Mouse (Mus musculus): ENCODE data around the gene Cdip1. TPM values are rescaled to one million over a fixed set of nuclear protein-coding genes. Genes with fewer than 3 reads are reported as not detected.

The Cdip1 gene
- total RNA-seq (2012; rRNA removed), result 28.0 and 28.7 TPM in 2 replicates
- total RNA-seq (2014; rRNA removed), result 20.0 and 22.3 TPM in 2 replicates
- polyA plus RNA-seq (2012; ENCODE audit: insufficient read length, low read depth), result 18.5 and 22.2 TPM in 2 replicates

- peaks cover 6 to 33% of the 10 kb centered on the region in 2 experiments for H3K4me1 ChIP-seq (ENCODE audit: control insufficient read depth in 1 of 2, insufficient read depth in 2 of 2)
- H3K36me3 ChIP-seq (replicated peaks in 1 of 2; ENCODE audit: control insufficient read depth in 1 of 2, insufficient read depth in 1 of 2, low read length in 1 of 2), result peaks cover 0 to 19% of the 10 kb centered on the region in 2 experiments
- no peaks in the 10 kb centered on the region for H3K27me3 ChIP-seq (replicated peaks)
- peak within 1 kb of the TSS; percentile 61 for H3K9ac ChIP-seq (ENCODE audit: insufficient read depth, low read depth)
- dilution Hi-C loops (cut with MboI; ENCODE audit: extremely low pct_ligation_motif_present, extremely low pct_unique_long_range_greater_than_20kb, low sequenced_read_pairs) (no loop called here), in situ Hi-C loops (cut with MboI; ENCODE audit: low pct_ligation_motif_present, low pct_unique_long_range_greater_than_20kb, low sequenced_read_pairs) (no loop called here)
- peaks cover 25% of the 10 kb centered on the region for H3K79me2 ChIP-seq (replicated peaks; ENCODE audit: control insufficient read depth, extremely low read depth, insufficient read depth, poor library complexity, severe bottlenecking)
- H3K9me3 ChIP-seq (replicated peaks; ENCODE audit: low read length), result no peaks in the 10 kb centered on the region
- peak within 1 kb of the TSS; percentile 100 for H3K4me2 ChIP-seq (ENCODE audit: insufficient read depth, low read depth, poor library complexity, severe bottlenecking)
- DNase-seq (ENCODE audit: extremely low read depth), result peak; percentile 96
- peak within 1 kb of the TSS; percentile 65 to 76 (median 69) for H3K4me3 ChIP-seq (replicated peaks in 1 of 3; ENCODE audit: low read depth in 2 of 3, low read length in 2 of 3, poor library complexity in 1 of 3)
- H3K27ac ChIP-seq (ENCODE audit: insufficient read depth, low read depth), result peak within 1 kb of the TSS; percentile 74
- 0 out of 2 replicates have a peak, but pooled peaks have one; percentile 18 for TF ChIP-seq MAFK (IDR thresholded peaks at IDR 0.05; ENCODE audit: insufficient replicate concordance, low read length)
- no peak for TF ChIP-seq CHD1 (IDR thresholded peaks at IDR 0.05; ENCODE audit: low read depth, low read length)
- no peak for TF ChIP-seq ZKSCAN1 (IDR thresholded peaks at IDR 0.05; ENCODE audit: borderline replicate concordance, low read depth, low read length)
- peak; percentile 64; the same call in 1 of the 2 replicates for TF ChIP-seq NELFE (IDR thresholded peaks at IDR 0.05; ENCODE audit: low read depth, low read length)
- peak; percentile 94 for TF ChIP-seq HCFC1 (IDR thresholded peaks at IDR 0.05; ENCODE audit: low read depth, low read length)
- 0 out of 2 replicates have a peak, but pooled peaks have one; percentile 44 for TF ChIP-seq MEF2A (IDR thresholded peaks at IDR 0.05; ENCODE audit: borderline replicate concordance, low read depth, low read length)
- 0 out of 2 replicates have a peak, but pooled peaks have one; percentile 20 for TF ChIP-seq TBP (conservative IDR thresholded peaks at IDR 0.05; ENCODE audit: low read depth, low read length)
- TF ChIP-seq ZMIZ1 (IDR thresholded peaks at IDR 0.05; ENCODE audit: low read depth, low read length), result peak; percentile 76
- no peak; the same call in 1 of the 2 replicates for TF ChIP-seq MYC (IDR thresholded peaks at IDR 0.05; ENCODE audit: low read depth, low read length)
- peak; percentile 74 for TF ChIP-seq BHLHE40 (IDR thresholded peaks at IDR 0.05; ENCODE audit: low read depth, low read length)
- peak; percentile 36; the same call in 1 of the 2 replicates for TF ChIP-seq ELF1 (IDR thresholded peaks at IDR 0.05; ENCODE audit: low read depth, low read length)
- TF ChIP-seq CHD2 (IDR thresholded peaks at IDR 0.05; ENCODE audit: low read length), result no peak
- no peak for TF ChIP-seq RCOR1 (conservative IDR thresholded peaks at IDR 0.05; ENCODE audit: low read depth, low read length)
- 0 out of 2 replicates have a peak, but pooled peaks have one; percentile 4 for TF ChIP-seq NRF1 (IDR thresholded peaks at IDR 0.05; ENCODE audit: low read depth, low read length)
- TF ChIP-seq ZNF384 (IDR thresholded peaks at IDR 0.05; ENCODE audit: low read depth, low read length), result 0 out of 2 replicates have a peak, but pooled peaks have one; percentile 13
- TF ChIP-seq USF2 (conservative IDR thresholded peaks at IDR 0.05; ENCODE audit: low read depth, low read length), result peak; percentile 66
- TF ChIP-seq JUND (conservative IDR thresholded peaks at IDR 0.05; ENCODE audit: low read depth, low read length), result no peak
- TF ChIP-seq KAT2A (IDR thresholded peaks at IDR 0.05; ENCODE audit: insufficient replicate concordance, low read length), result peak; percentile 85; the same call in 1 of the 2 replicates
- peak; percentile 63 for TF ChIP-seq IRF4 (IDR thresholded peaks at IDR 0.05; ENCODE audit: low read depth, low read length)
- TF ChIP-seq POLR2A (IDR thresholded peaks at IDR 0.05; ENCODE audit: low read depth, low read length), result peak; percentile 90
- no peak for TF ChIP-seq RAD21 (IDR thresholded peaks at IDR 0.05; ENCODE audit: low read depth, low read length)
- no peak for TF ChIP-seq EP300 (IDR thresholded peaks at IDR 0.05; ENCODE audit: low read length)
- TF ChIP-seq MAZ (IDR thresholded peaks at IDR 0.05; ENCODE audit: low read depth, low read length), result peak; percentile 80; the same call in 1 of the 2 replicates
- TF ChIP-seq CTCF (conservative IDR thresholded peaks at IDR 0.05 in 1 of 2, IDR thresholded peaks at IDR 0.05 in 1 of 2; ENCODE audit: low read depth in 2 of 2, low read length in 2 of 2), result no peak
- peak; percentile 97 for TF ChIP-seq MAX (IDR thresholded peaks at IDR 0.05; ENCODE audit: low read length)
- no peak for TF ChIP-seq UBTF (IDR thresholded peaks at IDR 0.05; ENCODE audit: low read depth, low read length)
- TF ChIP-seq GABPA (IDR thresholded peaks at IDR 0.05; ENCODE audit: insufficient replicate concordance, low read depth, low read length), result peak; percentile 4; the same call in 1 of the 2 replicates
- TF ChIP-seq PAX5 (IDR thresholded peaks at IDR 0.05; ENCODE audit: low read length), result no peak
- 0 out of 2 replicates have a peak, but pooled peaks have one; percentile 29 for TF ChIP-seq ETS1 (conservative IDR thresholded peaks at IDR 0.05; ENCODE audit: low read depth, low read length)
- no peak; the same call in 1 of the 2 replicates for TF ChIP-seq SMC3 (IDR thresholded peaks at IDR 0.05; ENCODE audit: low read depth, low read length)
- 0 out of 2 replicates have a peak, but pooled peaks have one; percentile 11 for TF ChIP-seq JUN (IDR thresholded peaks at IDR 0.05; ENCODE audit: insufficient read depth, low read depth, low read length)
- TF ChIP-seq ZC3H11A (IDR thresholded peaks at IDR 0.05; ENCODE audit: low read depth, low read length), result no peak
- TF ChIP-seq E2F4 (IDR thresholded peaks at IDR 0.05; ENCODE audit: insufficient replicate concordance, low read depth, low read length), result 0 out of 2 replicates have a peak, but pooled peaks have one; percentile 13
- TF ChIP-seq TCF12 (IDR thresholded peaks at IDR 0.05; ENCODE audit: low read depth, low read length), result peak; percentile 29; the same call in 1 of the 2 replicates
- no peak for TF ChIP-seq POLR2AphosphoS2 (IDR thresholded peaks at IDR 0.05; ENCODE audit: low read depth, low read length)
- peak; percentile 39 for TF ChIP-seq SIN3A (IDR thresholded peaks at IDR 0.05; ENCODE audit: low read length)
- peak; percentile 81 for TF ChIP-seq USF1 (IDR thresholded peaks at IDR 0.05; ENCODE audit: low read depth, low read length)
Observed at GRCm38 (mm10) chr16:4789810-4790559, at the start of gene Cdip1. TSS of gene Cdip1 (minus strand) at chr16:4790292.

Measured in CH12.LX (cell line).